Mouse (Mus musculus): ENCODE measurements around the gene 1700123O20Rik. TPM values are rescaled to one million over a fixed set of nuclear protein-coding genes. Genes with fewer than 3 reads are reported as not detected.

The 1700123O20Rik gene
- polyA plus RNA-seq, 1 experiment from 2014 or later = 105 TPM

DNA sequence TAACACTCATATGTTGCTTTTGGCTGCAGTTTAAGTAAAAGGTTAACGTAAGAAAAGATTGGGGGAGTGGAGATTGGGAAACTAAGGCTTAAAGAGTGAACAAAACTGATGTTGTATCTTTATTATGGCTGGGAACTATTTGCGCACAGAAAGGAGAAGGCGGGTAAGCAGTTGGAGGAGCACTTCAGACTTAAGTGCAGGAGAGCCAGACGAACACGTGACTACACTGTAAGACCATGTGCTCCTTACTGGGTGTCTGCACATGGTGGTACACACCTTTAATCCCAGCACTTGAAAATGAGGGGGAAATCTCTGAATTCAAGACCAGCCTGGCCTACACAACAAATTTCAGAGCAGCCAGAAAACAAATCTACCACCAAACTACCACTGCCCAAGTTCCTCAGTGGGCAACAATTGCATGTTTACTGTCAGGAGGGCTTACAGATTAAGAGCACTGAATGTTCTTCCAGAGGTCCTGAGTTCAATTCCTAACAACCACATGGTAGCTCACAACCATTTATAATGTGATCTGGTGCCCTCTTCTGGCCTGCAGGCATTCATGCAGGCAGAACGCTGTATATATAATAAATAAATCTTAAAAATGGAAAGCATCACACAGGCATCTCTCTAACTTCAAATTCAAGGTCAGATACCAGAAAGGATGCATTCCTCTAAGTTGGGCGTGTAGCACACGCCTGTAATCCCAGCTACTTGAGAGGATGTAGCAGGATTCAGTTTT, 38.9 kb upstream of the 1700123O20Rik start:
- ATAC-seq (ENCODE audit: insufficient number of reproducible peaks, insufficient read depth, low FRiP score, low TSS enrichment, low read depth) = no peak
- Histone ChIP-seq H3K4me2 (no peak overlapping the region), H3K9me3 (no peaks in the 10 kb centered on the region), H3K4me3 (replicated peaks) (no peak overlapping the region), H3K36me3 (peaks cover 93% of the 10 kb centered on the region), H3K27ac (no peak overlapping the region), H3K27me3 (no peaks in the 10 kb centered on the region), H3K4me1 (replicated peaks) (peaks cover 26% of the 10 kb centered on the region), H3K9ac (replicated peaks) (no peak overlapping the region)
- 97% methylated on average over 8 of the region's 8 CpGs for WGBS

GRCm38 (mm10) chr14:54647900-54648299, 38.1 kb upstream of the 1700123O20Rik start:
- Histone ChIP-seq H3K9me3 (no peaks in the 10 kb centered on the region), H3K36me3 (peaks cover 85% of the 10 kb centered on the region), H3K9ac (replicated peaks) (no peak overlapping the region), H3K4me1 (replicated peaks) (peaks cover 33% of the 10 kb centered on the region), H3K4me3 (replicated peaks) (no peak overlapping the region), H3K27me3 (no peaks in the 10 kb centered on the region), H3K27ac (no peak overlapping the region), H3K4me2 (no peak overlapping the region)
- no peak for ATAC-seq (ENCODE audit: insufficient number of reproducible peaks, insufficient read depth, low FRiP score, low TSS enrichment, low read depth)
- 87% methylated on average over 4 of the region's 4 CpGs for WGBS

DNA sequence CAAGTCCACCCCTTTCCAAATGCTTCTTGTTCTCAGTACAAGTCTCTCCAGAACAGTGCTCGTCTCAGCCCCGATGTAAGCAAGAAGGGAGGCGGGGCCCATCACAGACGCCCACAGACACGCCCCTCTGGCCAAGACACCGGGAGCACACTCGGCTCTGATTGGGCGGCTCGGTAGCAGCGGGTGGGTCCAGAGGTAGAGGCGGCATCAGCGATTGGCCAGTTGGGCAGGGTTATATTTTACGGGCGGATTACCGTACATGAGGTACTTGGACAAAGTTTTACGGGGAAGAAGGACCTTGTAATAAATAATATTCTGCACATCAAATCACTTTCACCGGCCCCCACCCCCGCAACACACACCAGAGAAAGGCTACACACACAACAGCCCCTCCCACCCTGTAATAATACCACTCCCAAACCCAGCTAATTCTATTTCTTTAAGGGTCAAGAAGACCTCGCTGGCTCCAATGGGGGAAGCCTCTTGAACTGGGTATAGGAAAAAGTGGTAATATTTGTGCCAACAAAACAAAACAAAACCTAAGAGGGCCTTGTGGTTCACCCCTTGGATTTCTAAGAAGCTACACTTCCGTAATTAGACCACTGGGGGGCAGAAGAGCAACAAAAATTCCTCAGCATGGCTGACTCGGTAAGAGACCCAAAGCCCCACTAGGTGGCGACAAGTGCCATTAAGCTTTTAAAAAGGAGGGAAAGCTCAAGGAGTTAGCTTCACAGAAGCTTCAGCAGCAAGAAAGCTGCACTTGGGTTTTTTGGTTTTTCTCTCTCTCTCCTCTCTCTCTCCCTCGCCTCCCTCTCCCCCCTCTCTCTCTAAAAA, 35.2 kb upstream of the 1700123O20Rik start:
- H3K9ac ChIP-seq (replicated peaks) = no peak overlapping the region
- H3K9me3 ChIP-seq = no peaks in the 10 kb centered on the region
- ATAC-seq (ENCODE audit: insufficient number of reproducible peaks, insufficient read depth, low FRiP score, low TSS enrichment, low read depth) = no peak
- peaks cover 69% of the 10 kb centered on the region for H3K36me3 ChIP-seq
- peaks cover 39% of the 10 kb centered on the region for H3K4me1 ChIP-seq (replicated peaks)
- peak overlapping the region; percentile 41; the same call in 1 of the 2 replicates for H3K27ac ChIP-seq
- H3K4me3 ChIP-seq (replicated peaks) = 0 out of 2 replicates have a peak overlapping the region, but pooled peaks have one; percentile 2
- H3K4me2 ChIP-seq = 0 out of 2 replicates have a peak overlapping the region, but pooled peaks have one; percentile 76
- 65% methylated on average over 23 of the region's 23 CpGs for WGBS
- no peaks in the 10 kb centered on the region for H3K27me3 ChIP-seq

DNA sequence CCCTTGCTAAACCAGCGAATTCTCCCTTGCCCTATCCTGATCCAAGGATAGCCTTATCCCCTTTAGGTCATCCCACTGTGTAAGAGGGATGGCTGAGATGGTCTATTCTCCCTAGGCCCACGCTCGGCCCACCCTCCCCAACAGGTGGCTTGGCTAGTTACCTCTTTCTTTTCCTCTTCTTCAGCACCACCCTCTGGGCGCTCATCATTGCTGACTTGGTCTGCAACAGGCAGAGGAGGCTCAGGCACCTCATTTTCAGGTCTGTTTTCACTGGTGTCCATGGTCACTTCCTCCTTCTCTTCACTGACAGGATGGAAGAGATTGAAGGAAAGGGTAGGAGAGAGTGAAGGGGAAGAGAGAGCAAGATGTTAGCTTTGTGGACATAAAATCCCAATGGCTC, 34.5 kb upstream of the 1700123O20Rik start:
- Histone ChIP-seq H3K36me3 (peaks cover 69% of the 10 kb centered on the region), H3K9ac (replicated peaks) (no peak overlapping the region), H3K4me1 (replicated peaks) (peaks cover 39% of the 10 kb centered on the region), H3K4me2 (peak overlapping the region; percentile 76), H3K4me3 (replicated peaks) (0 out of 2 replicates have a peak overlapping the region, but pooled peaks have one; percentile 2), H3K27ac (peak overlapping the region; percentile 41), H3K9me3 (no peaks in the 10 kb centered on the region), H3K27me3 (no peaks in the 10 kb centered on the region)
- no peak for ATAC-seq (ENCODE audit: insufficient number of reproducible peaks, insufficient read depth, low FRiP score, low TSS enrichment, low read depth)
- WGBS = 81% methylated on average over 4 of the region's 4 CpGs

- Histone ChIP-seq H3K27ac (peak overlapping the region; percentile 86), H3K36me3 (peaks cover 69% of the 10 kb centered on the region), H3K9me3 (no peaks in the 10 kb centered on the region), H3K4me1 (replicated peaks) (peaks cover 39% of the 10 kb centered on the region), H3K9ac (replicated peaks) (peak overlapping the region; percentile 89), H3K4me2 (peak overlapping the region; percentile 76), H3K27me3 (no peaks in the 10 kb centered on the region), H3K4me3 (replicated peaks) (peak overlapping the region; percentile 64)
- no peak for ATAC-seq (ENCODE audit: insufficient number of reproducible peaks, insufficient read depth, low FRiP score, low TSS enrichment, low read depth)
- WGBS = 0% methylated on average over 7 of the region's 7 CpGs
Observed at GRCm38 (mm10) chr14:54652787-54653186, 33.2 kb upstream of the 1700123O20Rik start.

DNA sequence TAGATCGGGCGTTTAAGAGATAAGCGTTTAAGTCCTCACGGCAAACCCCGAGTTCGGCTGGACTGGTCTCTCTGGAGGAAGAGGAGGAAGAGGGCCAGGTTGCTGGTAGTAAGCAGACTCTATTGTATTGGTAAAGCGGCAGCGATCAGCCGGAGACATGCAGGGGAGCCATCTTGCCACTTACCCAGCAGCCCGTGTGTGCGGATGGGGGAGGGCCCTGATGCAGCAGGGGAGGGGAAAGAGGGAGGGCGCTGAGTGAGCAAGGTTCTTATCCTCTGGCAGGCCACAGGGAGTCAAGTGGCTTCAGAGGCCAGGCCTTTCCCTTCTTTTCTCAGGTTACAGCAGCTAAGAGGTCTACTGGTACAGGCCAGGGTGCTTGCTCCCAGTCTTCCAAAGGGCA, 32.5 kb upstream of the 1700123O20Rik start:
- 2% methylated on average over 12 of the region's 12 CpGs for WGBS
- Histone ChIP-seq H3K4me1 (replicated peaks) (peaks cover 39% of the 10 kb centered on the region), H3K27ac (peak overlapping the region; percentile 86), H3K27me3 (no peaks in the 10 kb centered on the region), H3K4me2 (peak overlapping the region; percentile 76), H3K9ac (replicated peaks) (peak overlapping the region; percentile 89), H3K4me3 (replicated peaks) (peak overlapping the region; percentile 64), H3K36me3 (peaks cover 69% of the 10 kb centered on the region), H3K9me3 (no peaks in the 10 kb centered on the region)
- peak; percentile 78 for ATAC-seq (ENCODE audit: insufficient number of reproducible peaks, insufficient read depth, low FRiP score, low TSS enrichment, low read depth)

GRCm38 (mm10) chr14:54660009-54660408, 26.0 kb upstream of the 1700123O20Rik start:
- Histone ChIP-seq H3K27me3 (no peaks in the 10 kb centered on the region), H3K27ac (no peak overlapping the region), H3K9ac (replicated peaks) (no peak overlapping the region), H3K4me3 (replicated peaks) (no peak overlapping the region), H3K4me2 (no peak overlapping the region), H3K4me1 (replicated peaks) (no peaks in the 10 kb centered on the region), H3K9me3 (no peaks in the 10 kb centered on the region), H3K36me3 (peaks cover 100% of the 10 kb centered on the region)
- 86% methylated on average over 2 of the region's 2 CpGs for WGBS
- no peak for ATAC-seq (ENCODE audit: insufficient number of reproducible peaks, insufficient read depth, low FRiP score, low TSS enrichment, low read depth)

- no peak for ATAC-seq (ENCODE audit: insufficient number of reproducible peaks, insufficient read depth, low FRiP score, low TSS enrichment, low read depth)
- Histone ChIP-seq H3K4me2 (no peak overlapping the region), H3K36me3 (peaks cover 98% of the 10 kb centered on the region), H3K27ac (no peak overlapping the region), H3K4me3 (replicated peaks) (no peak overlapping the region), H3K9ac (replicated peaks) (no peak overlapping the region), H3K4me1 (replicated peaks) (no peaks in the 10 kb centered on the region), H3K27me3 (no peaks in the 10 kb centered on the region), H3K9me3 (no peaks in the 10 kb centered on the region)
- 89% methylated on average over 10 of the region's 10 CpGs for WGBS
Observed at GRCm38 (mm10) chr14:54664477-54665222, 21.4 kb upstream of the 1700123O20Rik start.

- WGBS = 92% methylated on average over 4 of the region's 4 CpGs
- no peak overlapping the region for H3K9ac ChIP-seq (replicated peaks)
- H3K4me3 ChIP-seq (replicated peaks) = no peak overlapping the region
- no peak overlapping the region for H3K27ac ChIP-seq
- H3K36me3 ChIP-seq = peaks cover 87% of the 10 kb centered on the region
- H3K27me3 ChIP-seq = no peaks in the 10 kb centered on the region
- no peaks in the 10 kb centered on the region for H3K9me3 ChIP-seq
- no peaks in the 10 kb centered on the region for H3K4me1 ChIP-seq (replicated peaks)
- no peak for ATAC-seq (ENCODE audit: insufficient number of reproducible peaks, insufficient read depth, low FRiP score, low TSS enrichment, low read depth)
- no peak overlapping the region for H3K4me2 ChIP-seq
Observed at GRCm38 (mm10) chr14:54669381-54669780, 16.6 kb upstream of the 1700123O20Rik start.

- 73% methylated on average over 2 of the region's 2 CpGs for WGBS
- no peak for ATAC-seq (ENCODE audit: insufficient number of reproducible peaks, insufficient read depth, low FRiP score, low TSS enrichment, low read depth)
- Histone ChIP-seq H3K27ac (no peak overlapping the region), H3K4me1 (replicated peaks) (no peaks in the 10 kb centered on the region), H3K27me3 (no peaks in the 10 kb centered on the region), H3K9ac (replicated peaks) (no peak overlapping the region), H3K4me3 (replicated peaks) (no peak overlapping the region), H3K4me2 (no peak overlapping the region), H3K36me3 (peaks cover 85% of the 10 kb centered on the region), H3K9me3 (no peaks in the 10 kb centered on the region)
Observed at GRCm38 (mm10) chr14:54674317-54674716, 11.7 kb upstream of the 1700123O20Rik start.

- no peaks in the 10 kb centered on the region for H3K27me3 ChIP-seq
- no peak overlapping the region for H3K9ac ChIP-seq (replicated peaks)
- no peaks in the 10 kb centered on the region for H3K4me1 ChIP-seq (replicated peaks)
- no peak overlapping the region for H3K4me3 ChIP-seq (replicated peaks)
- H3K9me3 ChIP-seq = no peaks in the 10 kb centered on the region
- H3K27ac ChIP-seq = no peak overlapping the region
- H3K4me2 ChIP-seq = no peak overlapping the region
- peaks cover 90% of the 10 kb centered on the region for H3K36me3 ChIP-seq
- ATAC-seq (ENCODE audit: insufficient number of reproducible peaks, insufficient read depth, low FRiP score, low TSS enrichment, low read depth) = no peak
- 89% methylated on average over 5 of the region's 5 CpGs for WGBS
Observed at GRCm38 (mm10) chr14:54676290-54676689, 9.7 kb upstream of the 1700123O20Rik start.
